In genomic region chr10:22781466-22781865, GRCm38 (mm10) we compare ENCODE assay signal across 8 mouse cellular contexts. TPM values are rescaled to one million over a fixed set of nuclear protein-coding genes. Genes with fewer than 3 reads are reported as not detected.
A peak's percentile ranks its signal among the peaks of the same experiment; 100 is the strongest.
DNase-seq lines count a peak whose midpoint lies in the region; ATAC-seq and TF ChIP-seq lines count a peak whose summit lies in the region.

No protein-coding gene starts in this region.

- no peak for ATAC-seq in megakaryocyte-erythroid progenitor cell, adult 5-6 weeks (replicated peaks; ENCODE audit: low FRiP score, low TSS enrichment, poor library complexity, severe bottlenecking)
- no peak for ATAC-seq in midbrain, embryonic 16.5 days

- DNase-seq in adrenal gland, postnatal 10 days, result peak; percentile 14
- DNase-seq in adrenal gland, adult 8-10 months, result no peak
- DNase-seq in layer of hippocampus, adult 2 months (ENCODE audit: low spot score in 2 of 2), result no peak
- DNase-seq in layer of hippocampus, postnatal 14 days (ENCODE audit: low spot score in 2 of 2), result no peak
- DNase-seq in embryo, embryonic 9.5 days (ENCODE audit: extremely low spot score), result peak; percentile 25
- peak; percentile 31 for DNase-seq in retina, embryonic 14.5 days (ENCODE audit: low spot score)

- no peak overlapping the region for H3K4me2 ChIP-seq in midbrain, embryonic 16.5 days (ENCODE audit: low read length)

- no peak overlapping the region for H3K27ac ChIP-seq in layer of hippocampus, adult 2 months
- H3K27ac ChIP-seq in midbrain, embryonic 16.5 days (ENCODE audit: low read length), result no peak overlapping the region

- no peaks in the 10 kb centered on the region for H3K4me1 ChIP-seq in midbrain, embryonic 16.5 days (ENCODE audit: control insufficient read depth, insufficient read depth, low read length)

- H3K4me3 ChIP-seq in layer of hippocampus, adult 2 months, result no peak overlapping the region
- H3K4me3 ChIP-seq in midbrain, embryonic 16.5 days (ENCODE audit: low read depth, low read length), result no peak overlapping the region

- peak; percentile 63 for TF ChIP-seq CTCF in layer of hippocampus, adult 2 months (conservative IDR thresholded peaks at IDR 0.05)

- no peaks in the 10 kb centered on the region for H3K36me3 ChIP-seq in midbrain, embryonic 16.5 days (ENCODE audit: control insufficient read depth, insufficient read depth, low read length)

- no peak overlapping the region for H3K9ac ChIP-seq in midbrain, embryonic 16.5 days (ENCODE audit: low read depth, low read length)

- no peaks in the 10 kb centered on the region for H3K27me3 ChIP-seq in midbrain, embryonic 16.5 days (ENCODE audit: control insufficient read depth, insufficient read depth, low read depth, low read length)

- no peaks in the 10 kb centered on the region for H3K9me3 ChIP-seq in midbrain, embryonic 16.5 days (replicated peaks; ENCODE audit: control insufficient read depth, low read length, poor library complexity, severe bottlenecking)

- WGBS in midbrain, embryonic 16.5 days, result 35% methylated on average over 4 of the region's 4 CpGs

RNA-seq across cellular contexts. Expression of gene Tcf21, which starts 38.5 kb away (rescaled TPM):
- total RNA-seq in adrenal gland, postnatal 10 days (2021), result 10 to 100 TPM; 16.5 to 17.0 TPM
- total RNA-seq in adrenal gland, adult 8-10 months (2022), result 10 to 100 TPM; 14.8 to 29.7 (median 18.0) TPM
- not detected for total RNA-seq in layer of hippocampus, adult 2 months (2021)
- total RNA-seq in layer of hippocampus, postnatal 14 days (2021), result under 1 TPM in 1 of 2 experiments, not detected in 1; 0.25 TPM
- total RNA-seq in megakaryocyte-erythroid progenitor cell, adult 5-6 weeks (2014; fragmentation: Nextera tagmentation), result not detected in 2 replicates
- total RNA-seq in megakaryocyte-erythroid progenitor cell, adult 5-6 weeks (2017), result not detected in 2 replicates
- polyA plus RNA-seq in midbrain, embryonic 16.5 days (2015; fragmentation: Nextera tagmentation; extraction: Ambion mirVana), result 0.16 and 0.19 TPM in 2 replicates

RNA-seq across cellular contexts. Expression of gene Tbpl1, which starts 49.7 kb away (rescaled TPM):
- 10 to 100 TPM; 30.1 to 33.5 TPM for total RNA-seq in adrenal gland, postnatal 10 days (2021)
- 10 to 100 TPM; 23.9 to 27.1 (median 26.5) TPM for total RNA-seq in adrenal gland, adult 8-10 months (2022)
- total RNA-seq in layer of hippocampus, adult 2 months (2021), result 10 to 100 TPM; 59.8 to 62.4 TPM
- total RNA-seq in layer of hippocampus, postnatal 14 days (2021), result 10 to 100 TPM; 57.3 to 61.6 TPM
- 27.6 and 29.9 TPM in 2 replicates for total RNA-seq in megakaryocyte-erythroid progenitor cell, adult 5-6 weeks (2014; fragmentation: Nextera tagmentation)
- 27.8 and 30.8 TPM in 2 replicates for total RNA-seq in megakaryocyte-erythroid progenitor cell, adult 5-6 weeks (2017)
- polyA plus RNA-seq in midbrain, embryonic 16.5 days (2015; fragmentation: Nextera tagmentation; extraction: Ambion mirVana), result 88.8 and 99.7 TPM in 2 replicates

Comparison
In these comparisons a context has a peak if more than half of its experiments do, and no peak if none do; other contexts are left out.
1. DNase-seq: peak in adrenal gland, postnatal 10 days (single experiment), embryo, embryonic 9.5 days (single experiment) and retina, embryonic 14.5 days (single experiment); none in adrenal gland, adult 8-10 months (single experiment), layer of hippocampus, adult 2 months (0 of 2) and layer of hippocampus, postnatal 14 days (0 of 2).
2. RNA of gene Tcf21, which starts 38.5 kb away (total RNA-seq): 14.8 to 29.7 TPM in adrenal gland, adult 8-10 months and 16.5 to 17.0 TPM in adrenal gland, postnatal 10 days; 0.25 TPM in layer of hippocampus, postnatal 14 days, not detected in layer of hippocampus, adult 2 months and not detected in megakaryocyte-erythroid progenitor cell, adult 5-6 weeks; every median in the first group is over 10 times any median in the second.